In genomic region chr15:81828426-81829207, GRCm38 (mm10) we compare ENCODE assay signal across 13 mouse cellular contexts.
"Had no signal": no experiment of that assay in that cellular context is flagged by ENCODE, and none has a peak within 500 bp of the region (broad histone marks: within the 10 kb centered on the region; RNA-seq: fewer than 3 reads in every experiment).

No protein-coding gene starts in this region.

- H3K4me2 ChIP-seq: liver, embryonic 13.5 days; midbrain, embryonic 13.5 days; neural tube, embryonic 15.5 days had no signal

- DNase-seq: kidney, postnatal 25 days; liver, embryonic 13.5 days; lung, adult 18-20 months; right cerebral cortex, adult 18-20 months; right cerebral cortex, postnatal 25 days; spleen, adult 18-20 months; thymus, adult 18-20 months; thymus, postnatal 14 days had no signal

- H3K9ac ChIP-seq: liver, embryonic 13.5 days; midbrain, embryonic 13.5 days; neural tube, embryonic 15.5 days had no signal

- H3K27ac ChIP-seq: left cerebral cortex, adult 2 months; limb, embryonic 10.5 days; liver, embryonic 13.5 days; midbrain, embryonic 13.5 days; neural tube, embryonic 15.5 days had no signal

- ATAC-seq: midbrain, embryonic 13.5 days had no signal

- H3K9me3 ChIP-seq: limb, embryonic 10.5 days; liver, embryonic 13.5 days; midbrain, embryonic 13.5 days; neural tube, embryonic 15.5 days had no signal

- H3K27me3 ChIP-seq: midbrain, embryonic 13.5 days; neural tube, embryonic 15.5 days had no signal

- H3K4me3 ChIP-seq: left cerebral cortex, adult 2 months; limb, embryonic 10.5 days; liver, embryonic 13.5 days; midbrain, embryonic 13.5 days; myocyte; neural tube, embryonic 15.5 days had no signal
